Mouse (Mus musculus) testis, postnatal 14 days (tissue): ENCODE results near the gene Rasl10b.

Experiments used
- DNase-seq: peaks from one replicate; pipeline ENCODE4 v3.0.0; 2021; ENCODE audit warnings: low spot score

The Rasl10b gene

GRCm38 (mm10) chr11:83432533-83432932, 23.6 kb downstream of the Rasl10b start:
- DNase-seq = no peak

GRCm38 (mm10) chr11:83437377-83437776, 28.4 kb downstream of the Rasl10b start, which contains the start of gene 1700020L24Rik:
Gene 1700020L24Rik, plus strand, starts transcription at chr11:83437677.
- no peak for DNase-seq

- DNase-seq = no peak
Observed at GRCm38 (mm10) chr11:83439426-83440060, 30.6 kb downstream of the Rasl10b start.

GRCm38 (mm10) chr11:83440081-83441064, 31.4 kb downstream of the Rasl10b start:
- DNase-seq = peak; percentile 87

GRCm38 (mm10) chr11:83441235-83441634, 32.3 kb downstream of the Rasl10b start:
- no peak for DNase-seq

- peak; percentile 45 for DNase-seq
Observed at GRCm38 (mm10) chr11:83442596-83443267, 33.8 kb downstream of the Rasl10b start.

GRCm38 (mm10) chr11:83443824-83444223, 34.9 kb downstream of the Rasl10b start:
- DNase-seq = no peak

GRCm38 (mm10) chr11:83445001-83445400, 36.1 kb downstream of the Rasl10b start:
- no peak for DNase-seq

- no peak for DNase-seq
Observed at GRCm38 (mm10) chr11:83447612-83448011, 38.7 kb downstream of the Rasl10b start.

GRCm38 (mm10) chr11:83448021-83448926, 39.3 kb downstream of the Rasl10b start:
- no peak for DNase-seq

GRCm38 (mm10) chr11:83448927-83449236, 39.9 kb downstream of the Rasl10b start:
- DNase-seq = no peak

- DNase-seq = no peak
Observed at GRCm38 (mm10) chr11:83449298-83449697, 40.4 kb downstream of the Rasl10b start.

GRCm38 (mm10) chr11:83450550-83450949, 41.6 kb downstream of the Rasl10b start:
- DNase-seq = no peak

GRCm38 (mm10) chr11:83451281-83451680, 42.3 kb downstream of the Rasl10b start:
- DNase-seq = no peak

- no peak for DNase-seq
Observed at GRCm38 (mm10) chr11:83454548-83454947, 45.6 kb downstream of the Rasl10b start.

GRCm38 (mm10) chr11:83455608-83456007, 46.7 kb downstream of the Rasl10b start:
- no peak for DNase-seq

GRCm38 (mm10) chr11:83457257-83457656, 48.3 kb downstream of the Rasl10b start:
- DNase-seq = no peak

- no peak for DNase-seq
Observed at GRCm38 (mm10) chr11:83457912-83458601, 49.1 kb downstream of the Rasl10b start.

GRCm38 (mm10) chr11:83461462-83462027, 52.6 kb downstream of the Rasl10b start:
- no peak for DNase-seq

GRCm38 (mm10) chr11:83462711-83463244, 53.8 kb downstream of the Rasl10b start, which contains the start of gene Mmp28:
Gene Mmp28, minus strand, starts transcription at chr11:83463071.
- DNase-seq = no peak
